Mouse (Mus musculus): ENCODE results near the gene Gm28048. TPM values are rescaled to one million over a fixed set of nuclear protein-coding genes. Genes with fewer than 3 reads are reported as not detected.
A peak's percentile ranks its signal among the peaks of the same experiment; 100 is the strongest.

Gene Gm28048
- polyA plus RNA-seq, 1 experiment from 2014 or later = 9.8 TPM

- 58% methylated on average over 3 of the region's 3 CpGs for WGBS
- no peak overlapping the region for H3K9ac ChIP-seq
- no peak overlapping the region for H3K4me3 ChIP-seq
- no peak overlapping the region for H3K4me2 ChIP-seq
- no peaks in the 10 kb centered on the region for H3K9me3 ChIP-seq
- no peaks in the 10 kb centered on the region; the same call in 1 of the 2 replicates for H3K4me1 ChIP-seq
- H3K27me3 ChIP-seq = no peaks in the 10 kb centered on the region
- H3K36me3 ChIP-seq = no peaks in the 10 kb centered on the region
- H3K27ac ChIP-seq = no peak overlapping the region
- ATAC-seq (ENCODE audit: insufficient number of reproducible peaks, low FRiP score, low TSS enrichment, low read depth) = no peak
These were observed 142.4 kb downstream of the Gm28048 start for GRCm38 (mm10) chr11:22839456-22839855.

GRCm38 (mm10) chr11:22838361-22838760 is 143.5 kb downstream of the Gm28048 start:
- whole genome bisulfite sequencing = 72% methylated on average over 1 of the region's 1 CpGs

GRCm38 (mm10) chr11:22836269-22836668 is 145.6 kb downstream of the Gm28048 start:
- no peak overlapping the region for H3K27ac ChIP-seq
- no peaks in the 10 kb centered on the region for H3K27me3 ChIP-seq
- no peaks in the 10 kb centered on the region for H3K9me3 ChIP-seq
- H3K9ac ChIP-seq = no peak overlapping the region
- no peaks in the 10 kb centered on the region for H3K4me1 ChIP-seq
- H3K4me3 ChIP-seq = no peak overlapping the region
- ATAC-seq (ENCODE audit: insufficient number of reproducible peaks, low FRiP score, low TSS enrichment, low read depth) = no peak
- 0 out of 2 replicates have a peak, but pooled peaks cover 2% of the 10 kb centered on the region for H3K36me3 ChIP-seq
- H3K4me2 ChIP-seq = no peak overlapping the region
- 91% methylated on average over 10 of the region's 10 CpGs for WGBS

More at GRCm38 (mm10) chr11:22838361-22838760, 143.5 kb downstream of the Gm28048 start:
- Histone ChIP-seq H3K4me3 (no peak overlapping the region), H3K36me3 (no peaks in the 10 kb centered on the region), H3K4me2 (no peak overlapping the region), H3K27ac (no peak overlapping the region), H3K9ac (no peak overlapping the region), H3K4me1 (no peaks in the 10 kb centered on the region), H3K9me3 (no peaks in the 10 kb centered on the region), H3K27me3 (no peaks in the 10 kb centered on the region)
- no peak for ATAC-seq (ENCODE audit: insufficient number of reproducible peaks, low FRiP score, low TSS enrichment, low read depth)

- no peak overlapping the region for H3K4me2 ChIP-seq
- no peaks in the 10 kb centered on the region for H3K27me3 ChIP-seq
- ATAC-seq (ENCODE audit: insufficient number of reproducible peaks, low FRiP score, low TSS enrichment, low read depth) = no peak
- H3K9me3 ChIP-seq = no peaks in the 10 kb centered on the region
- H3K4me1 ChIP-seq = peaks cover 6% of the 10 kb centered on the region; the same call in 1 of the 2 replicates
- no peak overlapping the region for H3K27ac ChIP-seq
- 0 out of 2 replicates have a peak, but pooled peaks cover 2% of the 10 kb centered on the region for H3K36me3 ChIP-seq
- WGBS = 83% methylated on average over 4 of the region's 4 CpGs
- no peak overlapping the region for H3K4me3 ChIP-seq
- no peak overlapping the region for H3K9ac ChIP-seq
These were observed 149.3 kb downstream of the Gm28048 start for GRCm38 (mm10) chr11:22832600-22832999.

GRCm38 (mm10) chr11:22831916-22832315 is 150.0 kb downstream of the Gm28048 start:
- H3K36me3 ChIP-seq = 0 out of 2 replicates have a peak, but pooled peaks cover 2% of the 10 kb centered on the region
- peaks cover 7% of the 10 kb centered on the region; the same call in 1 of the 2 replicates for H3K4me1 ChIP-seq
- H3K9ac ChIP-seq = no peak overlapping the region
- no peak for ATAC-seq (ENCODE audit: insufficient number of reproducible peaks, low FRiP score, low TSS enrichment, low read depth)
- H3K27ac ChIP-seq = no peak overlapping the region
- WGBS = 83% methylated on average over 11 of the region's 11 CpGs
- no peaks in the 10 kb centered on the region for H3K9me3 ChIP-seq
- no peaks in the 10 kb centered on the region for H3K27me3 ChIP-seq
- no peak overlapping the region for H3K4me2 ChIP-seq
- H3K4me3 ChIP-seq = no peak overlapping the region

- Histone ChIP-seq H3K36me3 (0 out of 2 replicates have a peak, but pooled peaks cover 2% of the 10 kb centered on the region), H3K27ac (0 out of 2 replicates have a peak overlapping the region, but pooled peaks have one; percentile 2), H3K27me3 (no peaks in the 10 kb centered on the region), H3K4me2 (no peak overlapping the region), H3K9me3 (no peaks in the 10 kb centered on the region), H3K9ac (no peak overlapping the region), H3K4me1 (peaks cover 7% of the 10 kb centered on the region; the same call in 1 of the 2 replicates), H3K4me3 (no peak overlapping the region)
- ATAC-seq (ENCODE audit: insufficient number of reproducible peaks, low FRiP score, low TSS enrichment, low read depth) = no peak
- WGBS = 67% methylated on average over 6 of the region's 6 CpGs
These were observed 151.2 kb downstream of the Gm28048 start for GRCm38 (mm10) chr11:22830684-22831083.

- Histone ChIP-seq H3K4me3 (no peak overlapping the region), H3K27me3 (no peaks in the 10 kb centered on the region), H3K27ac (0 out of 2 replicates have a peak overlapping the region, but pooled peaks have one; percentile 2), H3K9me3 (no peaks in the 10 kb centered on the region), H3K4me2 (no peak overlapping the region), H3K9ac (no peak overlapping the region), H3K4me1 (peaks cover 7% of the 10 kb centered on the region; the same call in 1 of the 2 replicates), H3K36me3 (0 out of 2 replicates have a peak, but pooled peaks cover 2% of the 10 kb centered on the region)
- no peak for ATAC-seq (ENCODE audit: insufficient number of reproducible peaks, low FRiP score, low TSS enrichment, low read depth)
- 48% methylated on average over 5 of the region's 5 CpGs for WGBS
These were observed 151.7 kb downstream of the Gm28048 start for GRCm38 (mm10) chr11:22830179-22830611.

- Histone ChIP-seq H3K36me3 (0 out of 2 replicates have a peak, but pooled peaks cover 2% of the 10 kb centered on the region), H3K4me2 (no peak overlapping the region), H3K27ac (no peak overlapping the region), H3K27me3 (no peaks in the 10 kb centered on the region), H3K9ac (no peak overlapping the region), H3K4me1 (peaks cover 10% of the 10 kb centered on the region; the same call in 1 of the 2 replicates), H3K9me3 (no peaks in the 10 kb centered on the region), H3K4me3 (no peak overlapping the region)
- ATAC-seq (ENCODE audit: insufficient number of reproducible peaks, low FRiP score, low TSS enrichment, low read depth) = no peak
- WGBS = 94% methylated on average over 15 of the region's 15 CpGs
These were observed 152.8 kb downstream of the Gm28048 start for GRCm38 (mm10) chr11:22828988-22829632.

- Histone ChIP-seq H3K4me2 (no peak overlapping the region), H3K4me3 (no peak overlapping the region), H3K9me3 (no peaks in the 10 kb centered on the region), H3K9ac (no peak overlapping the region), H3K4me1 (peaks cover 11% of the 10 kb centered on the region; the same call in 1 of the 2 replicates), H3K27ac (no peak overlapping the region), H3K27me3 (no peaks in the 10 kb centered on the region), H3K36me3 (0 out of 2 replicates have a peak, but pooled peaks cover under 1% of the 10 kb centered on the region)
- ATAC-seq (ENCODE audit: insufficient number of reproducible peaks, low FRiP score, low TSS enrichment, low read depth) = no peak
- 79% methylated on average over 4 of the region's 4 CpGs for WGBS
These were observed 154.3 kb downstream of the Gm28048 start for GRCm38 (mm10) chr11:22827514-22828080.

GRCm38 (mm10) chr11:22826665-22827064 is 155.2 kb downstream of the Gm28048 start:
- Histone ChIP-seq H3K36me3 (no peaks in the 10 kb centered on the region), H3K4me2 (no peak overlapping the region), H3K9me3 (no peaks in the 10 kb centered on the region), H3K27ac (no peak overlapping the region), H3K9ac (no peak overlapping the region), H3K4me3 (no peak overlapping the region), H3K27me3 (no peaks in the 10 kb centered on the region), H3K4me1 (peaks cover 11% of the 10 kb centered on the region; the same call in 1 of the 2 replicates)
- 89% methylated on average over 6 of the region's 6 CpGs for WGBS
- ATAC-seq (ENCODE audit: insufficient number of reproducible peaks, low FRiP score, low TSS enrichment, low read depth) = no peak

GRCm38 (mm10) chr11:22826051-22826450 is 155.8 kb downstream of the Gm28048 start:
- Histone ChIP-seq H3K36me3 (no peaks in the 10 kb centered on the region), H3K4me1 (peaks cover 11% of the 10 kb centered on the region; the same call in 1 of the 2 replicates), H3K27ac (no peak overlapping the region), H3K9me3 (no peaks in the 10 kb centered on the region), H3K9ac (no peak overlapping the region), H3K4me3 (no peak overlapping the region), H3K27me3 (no peaks in the 10 kb centered on the region), H3K4me2 (no peak overlapping the region)
- 91% methylated on average over 14 of the region's 14 CpGs for WGBS
- no peak for ATAC-seq (ENCODE audit: insufficient number of reproducible peaks, low FRiP score, low TSS enrichment, low read depth)

GRCm38 (mm10) chr11:22825548-22825947 is 156.3 kb downstream of the Gm28048 start:
- H3K4me2 ChIP-seq = no peak overlapping the region
- no peak overlapping the region for H3K27ac ChIP-seq
- no peaks in the 10 kb centered on the region for H3K27me3 ChIP-seq
- no peak overlapping the region for H3K9ac ChIP-seq
- no peak overlapping the region for H3K4me3 ChIP-seq
- peaks cover 11% of the 10 kb centered on the region; the same call in 1 of the 2 replicates for H3K4me1 ChIP-seq
- no peaks in the 10 kb centered on the region for H3K9me3 ChIP-seq
- H3K36me3 ChIP-seq = no peaks in the 10 kb centered on the region
- 95% methylated on average over 1 of the region's 1 CpGs for WGBS
- no peak for ATAC-seq (ENCODE audit: insufficient number of reproducible peaks, low FRiP score, low TSS enrichment, low read depth)

All from limb, embryonic 15.5 days (tissue).